In the genomic region with DNA sequence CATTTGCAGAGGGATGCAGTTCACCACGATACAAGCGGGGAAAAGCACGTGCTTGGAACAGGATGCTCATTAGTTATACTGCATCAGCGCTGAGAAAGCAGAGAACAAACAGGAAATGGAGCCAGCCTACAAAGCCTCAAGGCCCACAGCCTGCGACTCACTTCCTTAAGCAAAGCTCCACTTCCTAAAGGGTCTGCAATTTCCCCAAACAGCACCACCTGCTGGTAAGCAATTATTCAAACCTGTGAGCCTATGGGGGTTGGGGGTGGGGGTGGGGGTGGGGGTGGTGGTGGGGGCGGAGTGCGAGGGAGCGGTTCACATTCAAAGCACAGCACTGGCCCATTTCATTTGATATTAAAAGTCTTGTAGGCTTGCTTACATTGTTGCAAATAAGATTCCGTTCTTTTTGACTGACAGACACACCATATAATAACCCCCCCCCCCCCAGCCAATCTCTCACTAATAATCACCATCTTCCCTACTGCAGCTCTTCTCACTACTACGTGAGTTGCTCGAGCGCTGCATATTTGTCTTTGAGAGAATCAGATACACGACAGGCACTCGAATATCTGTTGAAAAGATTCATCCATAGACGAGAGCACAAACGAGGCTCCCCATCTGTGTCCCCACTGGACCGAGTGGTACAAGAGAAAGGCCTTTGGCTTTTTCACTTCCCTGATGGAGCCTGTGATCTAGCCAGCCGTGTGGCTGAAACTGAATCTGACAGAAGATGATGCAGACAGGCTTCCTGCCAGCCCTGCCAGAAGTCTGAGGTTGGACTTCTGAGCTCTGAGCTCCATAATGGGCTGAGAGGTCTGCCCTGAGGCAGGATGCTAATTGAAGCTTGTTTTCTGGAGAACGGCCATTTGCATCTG, we compare ENCODE assay signal across 15 mouse cellular contexts.
DNase-seq lines count a peak whose midpoint lies in the region; ATAC-seq lines count a peak whose summit lies in the region.
"Had no signal": no experiment of that assay in that cellular context is flagged by ENCODE, and none has a peak within 500 bp of the region (broad histone marks: within the 10 kb centered on the region; RNA-seq: fewer than 3 reads in every experiment).

No protein-coding gene starts in this region.

- 67% methylated on average over 19 of the region's 19 CpGs for WGBS in embryonic facial prominence, embryonic 14.5 days
- WGBS in embryonic facial prominence, embryonic 10.5 days = 77% methylated on average over 19 of the region's 19 CpGs
- WGBS in hindbrain, embryonic 14.5 days = 66% methylated on average over 19 of the region's 19 CpGs
- WGBS in intestine, embryonic 15.5 days = 71% methylated on average over 19 of the region's 19 CpGs

- peak; percentile 6 for DNase-seq in embryonic facial prominence, embryonic 14.5 days (ENCODE audit: low spot score)
- no peak for DNase-seq in embryonic facial prominence, embryonic 10.5 days (ENCODE audit: low spot score)
- peak; percentile 3 for DNase-seq in retina, adult 2 months (ENCODE audit: low read depth, low spot score)
- DNase-seq in retina, embryonic 14.5 days (ENCODE audit: low spot score) = no peak
- peak; percentile 25 for DNase-seq in hindbrain, embryonic 14.5 days (ENCODE audit: low spot score)
- no peak for DNase-seq in frontal cortex, postnatal 14 days (ENCODE audit: low spot score in 2 of 2)
- no peak for DNase-seq in layer of hippocampus, postnatal 14 days (ENCODE audit: low spot score in 2 of 2)
- DNase-seq: cerebellum, adult 8-10 months; kidney, postnatal 10 days; layer of hippocampus, adult 9-11 months; lung, postnatal 14 days had no signal

- H3K4me1 ChIP-seq in embryonic facial prominence, embryonic 14.5 days (ENCODE audit: control insufficient read depth, insufficient read depth, low read length) = no peaks in the 10 kb centered on the region
- H3K4me1 ChIP-seq in embryonic facial prominence, embryonic 10.5 days = no peaks in the 10 kb centered on the region
- H3K4me1 ChIP-seq in hindbrain, embryonic 14.5 days (replicated peaks; ENCODE audit: control insufficient read depth, insufficient read depth, low read length) = 0 out of 2 replicates have a peak, but pooled peaks cover 4% of the 10 kb centered on the region
- H3K4me1 ChIP-seq in intestine, embryonic 15.5 days (replicated peaks) = no peaks in the 10 kb centered on the region
- H3K4me1 ChIP-seq: embryonic facial prominence, embryonic 12.5 days; limb, embryonic 10.5 days had no signal

- H3K9ac ChIP-seq in embryonic facial prominence, embryonic 14.5 days (ENCODE audit: low read depth, low read length) = no peak overlapping the region
- no peak overlapping the region for H3K9ac ChIP-seq in hindbrain, embryonic 14.5 days
- H3K9ac ChIP-seq in intestine, embryonic 15.5 days = no peak overlapping the region
- H3K9ac ChIP-seq: embryonic facial prominence, embryonic 12.5 days; liver, embryonic 14.5 days had no signal

- no peaks in the 10 kb centered on the region for H3K27me3 ChIP-seq in embryonic facial prominence, embryonic 14.5 days (replicated peaks; ENCODE audit: control insufficient read depth, insufficient read depth, low read length)
- H3K27me3 ChIP-seq in embryonic facial prominence, embryonic 10.5 days (replicated peaks; ENCODE audit: low read depth, poor library complexity, severe bottlenecking) = no peaks in the 10 kb centered on the region
- no peaks in the 10 kb centered on the region for H3K27me3 ChIP-seq in hindbrain, embryonic 14.5 days (ENCODE audit: control insufficient read depth, insufficient read depth, low read length)
- H3K27me3 ChIP-seq in intestine, embryonic 15.5 days (replicated peaks) = no peaks in the 10 kb centered on the region
- H3K27me3 ChIP-seq: embryonic facial prominence, embryonic 12.5 days had no signal

- H3K4me2 ChIP-seq in embryonic facial prominence, embryonic 14.5 days (ENCODE audit: low read depth, low read length) = no peak overlapping the region
- no peak overlapping the region for H3K4me2 ChIP-seq in hindbrain, embryonic 14.5 days (replicated peaks)
- no peak overlapping the region for H3K4me2 ChIP-seq in intestine, embryonic 15.5 days (replicated peaks)
- H3K4me2 ChIP-seq: embryonic facial prominence, embryonic 12.5 days had no signal

- H3K4me3 ChIP-seq in embryonic facial prominence, embryonic 14.5 days (ENCODE audit: low read depth, low read length) = no peak overlapping the region
- no peak overlapping the region for H3K4me3 ChIP-seq in embryonic facial prominence, embryonic 10.5 days
- H3K4me3 ChIP-seq in hindbrain, embryonic 14.5 days (replicated peaks; ENCODE audit: low read length) = no peak overlapping the region
- H3K4me3 ChIP-seq in intestine, embryonic 15.5 days (replicated peaks) = no peak overlapping the region
- H3K4me3 ChIP-seq: embryonic facial prominence, embryonic 12.5 days; limb, embryonic 10.5 days had no signal

- ATAC-seq in embryonic facial prominence, embryonic 14.5 days (ENCODE audit: low read depth) = no peak
- peak; percentile 51; the same call in 1 of the 2 replicates for ATAC-seq in hindbrain, embryonic 14.5 days (ENCODE audit: low FRiP score)
- no peak for ATAC-seq in intestine, embryonic 15.5 days

- no peak overlapping the region for H3K27ac ChIP-seq in embryonic facial prominence, embryonic 14.5 days (replicated peaks; ENCODE audit: low read depth, low read length)
- no peak overlapping the region for H3K27ac ChIP-seq in embryonic facial prominence, embryonic 10.5 days (replicated peaks)
- no peak overlapping the region for H3K27ac ChIP-seq in hindbrain, embryonic 14.5 days
- H3K27ac ChIP-seq in intestine, embryonic 15.5 days = no peak overlapping the region
- H3K27ac ChIP-seq: embryonic facial prominence, embryonic 12.5 days; limb, embryonic 10.5 days; liver, embryonic 14.5 days had no signal

- H3K9me3 ChIP-seq in embryonic facial prominence, embryonic 14.5 days (ENCODE audit: control insufficient read depth, low read length) = peaks cover 6% of the 10 kb centered on the region; the same call in 1 of the 2 replicates
- peaks cover 5% of the 10 kb centered on the region; the same call in 1 of the 2 replicates for H3K9me3 ChIP-seq in embryonic facial prominence, embryonic 10.5 days
- H3K9me3 ChIP-seq in hindbrain, embryonic 14.5 days (ENCODE audit: control insufficient read depth, low read length) = no peaks in the 10 kb centered on the region; the same call in 1 of the 2 replicates
- H3K9me3 ChIP-seq in intestine, embryonic 15.5 days = no peaks in the 10 kb centered on the region
- H3K9me3 ChIP-seq: limb, embryonic 10.5 days had no signal

- H3K36me3 ChIP-seq in embryonic facial prominence, embryonic 14.5 days (ENCODE audit: control insufficient read depth, insufficient read depth, low read length) = no peaks in the 10 kb centered on the region
- H3K36me3 ChIP-seq in embryonic facial prominence, embryonic 10.5 days (replicated peaks) = no peaks in the 10 kb centered on the region
- H3K36me3 ChIP-seq in hindbrain, embryonic 14.5 days (replicated peaks; ENCODE audit: control insufficient read depth, insufficient read depth) = no peaks in the 10 kb centered on the region
- no peaks in the 10 kb centered on the region for H3K36me3 ChIP-seq in intestine, embryonic 15.5 days
- H3K36me3 ChIP-seq: embryonic facial prominence, embryonic 12.5 days; limb, embryonic 10.5 days had no signal

Comparison
In these comparisons a context has a peak if more than half of its experiments do, and no peak if none do; other contexts are left out.
1. DNase-seq: peak in embryonic facial prominence, embryonic 14.5 days (single experiment), retina, adult 2 months (single experiment) and hindbrain, embryonic 14.5 days (single experiment); none in embryonic facial prominence, embryonic 10.5 days (single experiment), retina, embryonic 14.5 days (single experiment), frontal cortex, postnatal 14 days (0 of 2) and layer of hippocampus, postnatal 14 days (0 of 2).